Mouse (Mus musculus) limb, embryonic 10.5 days (tissue): Measurements from ENCODE around the gene Car5b. TPM values are rescaled to one million over a fixed set of nuclear protein-coding genes. Genes with fewer than 3 reads are reported as not detected.

Experiments used
- DNase-seq: peaks from one replicate; pipeline ENCODE4 v3.0.0-alpha.2; 2017; ENCODE audit warnings: low spot score
- H3K27ac ChIP-seq: fragments of 300-500 bp; sonication (generic); 2 replicates; pipeline ENCODE4 v1.5.1; 2016; ENCODE audit warnings: mild to moderate bottlenecking
- H3K27me3 ChIP-seq: fragments of 300-500 bp; sonication (generic); 2 replicates; pipeline ENCODE4 v1.6.1; 2016; ENCODE audit warnings: low read depth, mild to moderate bottlenecking; ENCODE audit not compliant: poor library complexity, severe bottlenecking
- H3K36me3 ChIP-seq: fragments of 300-500 bp; sonication (generic); 2 replicates; pipeline ENCODE4 v1.6.1; 2016; ENCODE audit warnings: mild to moderate bottlenecking, moderate library complexity
- H3K4me1 ChIP-seq: fragments of 300-500 bp; sonication (generic); 2 replicates; pipeline ENCODE4 v1.6.1; 2016
- H3K4me3 ChIP-seq: fragments of 300-500 bp; sonication (generic); 2 replicates; pipeline ENCODE4 v1.5.1; 2016; ENCODE audit warnings: mild to moderate bottlenecking, moderate library complexity
- H3K9me3 ChIP-seq: fragments of 300-500 bp; sonication (generic); replicated peaks from 2 replicates; pipeline ENCODE4 v1.6.1; 2016; ENCODE audit warnings: mild to moderate bottlenecking
- whole genome bisulfite sequencing: fragments of 180-500 bp; shearing (Covaris S2); methylation state at CpG from one replicate; pipeline ENCODE4 v1.1.7; 2016; 5-methylcytosine and 5-hydroxymethylcytosine counted together
- polyA plus RNA-seq: library from polyadenylated mRNA; unstranded; fragments of >200 nt; fragmentation: Nextera tagmentation; extraction: Ambion mirVana; gene quantifications from 2 replicates; pipeline ENCODE4 v1.2.1, GENCODE M21; 2016

Car5b gene
- polyA plus RNA-seq, 1 experiment from 2014 or later, result 0.34 TPM

GRCm38 (mm10) chrX:163951618-163952017 lies 76.2 kb downstream of the Car5b start:
- Histone ChIP-seq H3K27ac (no peak overlapping the region), H3K27me3 (peaks cover 72% of the 10 kb centered on the region), H3K36me3 (peaks cover 90% of the 10 kb centered on the region), H3K9me3 (no peaks in the 10 kb centered on the region), H3K4me1 (no peaks in the 10 kb centered on the region), H3K4me3 (no peak overlapping the region)
- 67% methylated on average over 1 of the region's 1 CpGs for WGBS
- no peak for DNase-seq

- Histone ChIP-seq H3K9me3 (no peaks in the 10 kb centered on the region), H3K4me1 (no peaks in the 10 kb centered on the region), H3K36me3 (peaks cover 86% of the 10 kb centered on the region), H3K4me3 (no peak overlapping the region), H3K27me3 (peaks cover 74% of the 10 kb centered on the region), H3K27ac (no peak overlapping the region)
- DNase-seq, result no peak
- 99% methylated on average over 3 of the region's 3 CpGs for WGBS
These were observed 83.4 kb downstream of the Car5b start for GRCm38 (mm10) chrX:163944381-163944780.

- Histone ChIP-seq H3K27ac (no peak overlapping the region), H3K4me3 (no peak overlapping the region), H3K36me3 (peaks cover 62% of the 10 kb centered on the region), H3K4me1 (no peaks in the 10 kb centered on the region), H3K9me3 (no peaks in the 10 kb centered on the region), H3K27me3 (peaks cover 74% of the 10 kb centered on the region)
- WGBS, result 93% methylated on average over 6 of the region's 6 CpGs
- no peak for DNase-seq
These were observed 89.2 kb downstream of the Car5b start for GRCm38 (mm10) chrX:163938587-163938986.

- Histone ChIP-seq H3K9me3 (no peaks in the 10 kb centered on the region), H3K4me3 (no peak overlapping the region), H3K27me3 (peaks cover 76% of the 10 kb centered on the region), H3K36me3 (peaks cover 30% of the 10 kb centered on the region), H3K27ac (no peak overlapping the region), H3K4me1 (no peaks in the 10 kb centered on the region)
- no peak for DNase-seq
- WGBS, result 87% methylated on average over 8 of the region's 8 CpGs
These were observed 93.1 kb downstream of the Car5b start for GRCm38 (mm10) chrX:163934731-163935130.

GRCm38 (mm10) chrX:163929550-163929949 lies 98.2 kb downstream of the Car5b start:
- no peaks in the 10 kb centered on the region for H3K9me3 ChIP-seq
- H3K4me3 ChIP-seq, result no peak overlapping the region
- no peak for DNase-seq
- peaks cover 52% of the 10 kb centered on the region for H3K27me3 ChIP-seq
- H3K27ac ChIP-seq, result no peak overlapping the region
- no peaks in the 10 kb centered on the region for H3K36me3 ChIP-seq
- H3K4me1 ChIP-seq, result no peaks in the 10 kb centered on the region

Other genes with a start within 250 kb of the Car5b start
- 13.4 and 17.9 TPM in 2 replicates for gene Ap1s2, start 119.0 kb downstream of the Car5b start, polyA plus RNA-seq
- 68.1 and 70.2 TPM in 2 replicates for gene Zrsr2, start 69.3 kb downstream of the Car5b start, polyA plus RNA-seq
- 49.5 and 55.1 TPM in 2 replicates for gene Siah1b, start 48.5 kb upstream of the Car5b start, polyA plus RNA-seq
- 0.26 and 0.31 TPM in 2 replicates for gene Cltrn, start 60.8 kb upstream of the Car5b start, polyA plus RNA-seq
- 0.04 and 0.14 TPM in 2 replicates for gene Ace2, start 111.3 kb upstream of the Car5b start, polyA plus RNA-seq
- 0.28 and 0.39 TPM in 2 replicates for gene Bmx, start 230.2 kb upstream of the Car5b start, polyA plus RNA-seq
- gene Pir, start 241.4 kb upstream of the Car5b start, polyA plus RNA-seq, result 8.1 and 9.5 TPM in 2 replicates